Mouse (Mus musculus): ENCODE measurements around the gene E130114P18Rik.
A peak's percentile ranks its signal among the peaks of the same experiment; 100 is the strongest.

The E130114P18Rik gene

GRCm38 (mm10) chr4:97657586-97657985 lies 120.3 kb downstream of the E130114P18Rik start:
- no peak for DNase-seq (ENCODE audit: low read depth, low spot score)

DNA sequence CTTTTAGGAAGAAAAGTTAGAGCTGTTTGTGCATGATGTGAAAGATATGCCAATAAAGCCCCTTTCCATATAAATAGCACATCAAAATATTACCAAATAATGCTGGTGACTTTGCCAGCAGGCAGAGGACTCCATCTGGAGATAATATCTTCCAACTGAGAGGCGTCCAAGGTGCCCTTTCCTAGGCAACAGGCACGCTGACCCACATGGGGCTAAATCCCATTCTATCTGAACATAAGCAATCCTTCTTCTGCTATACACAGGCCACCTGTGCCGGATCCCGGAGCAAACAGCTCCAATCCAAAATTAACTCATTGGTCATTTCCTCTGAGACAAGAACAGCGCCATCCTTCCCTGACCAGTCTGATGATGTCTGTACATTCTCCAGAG lies 128.3 kb downstream of the E130114P18Rik start:
- no peak for DNase-seq (ENCODE audit: low read depth, low spot score)

DNA sequence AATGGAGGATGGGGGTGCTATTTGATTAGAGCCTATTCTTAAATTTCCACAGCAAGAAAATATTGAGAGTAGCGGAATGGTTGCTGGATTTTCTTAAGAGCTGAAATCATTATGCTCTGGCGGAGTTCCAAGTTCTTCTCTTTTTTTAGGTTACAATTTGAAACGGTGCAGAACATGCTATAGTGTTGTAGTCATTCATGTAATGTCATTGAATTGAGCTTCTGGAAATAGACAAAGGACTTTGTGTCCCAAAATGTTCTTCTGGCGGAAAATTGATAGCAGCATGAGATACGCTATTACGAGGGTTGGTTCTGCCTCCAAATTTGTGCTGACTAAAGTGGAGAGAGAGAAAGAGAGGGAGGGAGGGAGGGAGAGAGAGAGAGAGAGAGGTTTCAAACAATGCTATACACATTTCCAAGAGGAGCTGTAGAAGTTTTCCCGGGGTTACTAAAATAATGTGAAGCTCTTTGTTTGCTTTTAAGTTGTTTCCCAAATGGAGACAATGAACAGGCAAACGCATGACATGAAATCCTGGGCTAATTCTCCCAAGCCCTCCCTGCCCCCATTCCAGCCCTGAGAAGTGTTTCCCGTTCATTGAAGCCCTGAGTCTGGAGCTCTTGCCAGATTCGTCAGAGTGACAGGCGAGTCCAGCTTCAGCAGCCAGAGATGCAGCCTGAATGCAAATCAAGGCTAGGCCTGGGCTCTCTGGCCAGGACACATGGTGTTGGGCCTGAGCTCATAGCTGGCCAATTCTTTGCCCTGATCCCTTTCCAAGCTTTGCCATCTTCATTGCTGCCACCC lies 128.9 kb downstream of the E130114P18Rik start:
- DNase-seq (ENCODE audit: low read depth, low spot score) = peak; percentile 73

- DNase-seq (ENCODE audit: low read depth, low spot score) = no peak
These were observed 129.5 kb downstream of the E130114P18Rik start for GRCm38 (mm10) chr4:97648436-97648707.

- peak; percentile 19 for DNase-seq (ENCODE audit: low read depth, low spot score)
These were observed 130.0 kb downstream of the E130114P18Rik start for GRCm38 (mm10) chr4:97647700-97648435.

GRCm38 (mm10) chr4:97647236-97647635 lies 130.6 kb downstream of the E130114P18Rik start:
- no peak for DNase-seq (ENCODE audit: low read depth, low spot score)

DNA sequence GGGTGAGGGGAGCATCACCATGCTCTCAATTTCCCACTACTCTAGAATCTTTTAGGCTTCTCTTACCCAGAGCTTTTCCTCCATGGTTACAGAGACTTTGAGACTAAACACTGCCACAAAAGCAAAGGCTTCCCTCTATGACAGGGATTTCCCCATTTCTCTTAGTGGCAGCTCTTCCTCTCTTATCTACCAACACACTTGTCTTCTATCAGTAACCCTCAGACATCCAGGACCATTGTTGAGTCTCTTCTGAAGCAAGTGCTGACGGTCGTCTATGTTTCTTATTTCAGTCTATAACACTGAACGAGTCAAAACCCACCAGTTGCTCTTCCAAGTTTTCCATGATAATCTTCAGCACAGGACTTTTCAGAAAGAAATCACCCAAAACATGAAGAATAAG lies 137.5 kb downstream of the E130114P18Rik start:
- DNase-seq (ENCODE audit: low read depth, low spot score) = no peak

DNA sequence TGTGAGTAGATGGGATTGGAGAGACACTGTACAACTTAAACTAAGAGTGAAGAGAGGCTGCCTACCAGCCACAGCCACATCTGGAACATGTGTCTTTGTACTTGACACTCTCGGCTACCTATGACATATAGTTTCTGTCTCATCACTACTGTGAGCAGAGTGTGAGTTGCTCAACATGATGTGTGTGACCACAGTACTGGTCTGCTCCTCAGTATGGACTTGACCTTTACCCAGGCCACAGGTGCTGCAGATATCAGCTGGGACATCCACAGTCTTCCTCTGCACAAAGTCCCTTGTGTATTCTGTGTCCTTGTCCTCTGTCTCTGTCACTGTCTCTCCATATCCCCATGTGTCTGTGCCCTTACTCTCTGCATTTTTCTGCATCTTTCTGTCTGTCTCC lies 141.3 kb downstream of the E130114P18Rik start:
- no peak for DNase-seq (ENCODE audit: low read depth, low spot score)

DNA sequence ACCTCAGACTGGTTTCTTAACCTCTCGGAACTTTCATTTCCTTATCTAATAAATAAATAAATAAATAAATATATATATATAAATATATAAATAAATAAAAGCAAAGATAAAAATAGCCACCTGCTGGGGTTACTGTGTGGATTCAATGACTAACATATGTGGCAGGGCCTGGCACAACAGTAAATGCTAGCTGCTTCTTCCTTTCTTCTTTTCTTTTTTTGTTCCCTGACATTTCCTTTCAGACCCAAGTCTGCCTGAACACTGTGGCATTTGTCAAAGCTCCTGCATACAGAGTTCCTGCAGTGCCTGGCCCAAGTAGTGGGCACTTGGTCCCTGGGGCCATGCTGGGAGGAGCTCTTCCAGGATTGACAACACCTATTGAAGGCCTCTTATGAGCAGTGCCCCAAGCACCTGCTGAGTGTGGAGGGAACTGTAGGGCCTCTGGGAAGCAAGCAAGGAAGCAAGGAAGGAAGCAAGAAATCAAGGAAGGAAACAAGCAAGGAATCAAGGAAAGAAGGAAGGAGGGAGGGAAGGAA lies 142.1 kb downstream of the E130114P18Rik start:
- no peak for DNase-seq (ENCODE audit: low read depth, low spot score)

DNA sequence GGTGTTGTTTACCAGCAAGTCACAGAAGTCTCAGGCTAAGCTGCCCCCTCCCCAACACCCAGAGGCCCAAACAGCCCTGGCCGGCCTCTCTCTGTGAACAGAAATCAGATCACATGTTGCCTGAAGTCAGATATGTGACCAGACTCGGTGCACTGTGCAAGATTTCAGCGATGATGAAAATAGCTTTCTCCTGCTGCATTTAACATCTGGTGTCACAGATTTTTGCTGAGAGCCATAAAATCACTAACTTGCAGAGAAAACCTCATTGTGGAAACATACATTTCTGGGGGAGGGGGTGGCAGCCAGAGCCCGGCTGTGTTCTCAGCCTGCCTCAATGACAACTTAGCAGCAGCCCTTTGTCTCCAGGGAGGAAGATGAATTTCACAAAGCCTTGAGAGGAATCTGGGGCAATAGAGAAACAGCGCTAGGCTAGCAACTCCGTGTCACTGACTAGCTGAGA lies 142.6 kb downstream of the E130114P18Rik start:
- peak; percentile 48 for DNase-seq (ENCODE audit: low read depth, low spot score)

- DNase-seq (ENCODE audit: low read depth, low spot score) = no peak
These were observed 148.8 kb downstream of the E130114P18Rik start for GRCm38 (mm10) chr4:97628881-97629605.

GRCm38 (mm10) chr4:97626002-97626720 lies 151.7 kb downstream of the E130114P18Rik start:
- no peak for DNase-seq (ENCODE audit: low read depth, low spot score)

- no peak for DNase-seq (ENCODE audit: low read depth, low spot score)
These were observed 154.7 kb downstream of the E130114P18Rik start for GRCm38 (mm10) chr4:97623165-97623564.

GRCm38 (mm10) chr4:97621731-97622130 lies 156.1 kb downstream of the E130114P18Rik start:
- DNase-seq (ENCODE audit: low read depth, low spot score) = no peak

DNA sequence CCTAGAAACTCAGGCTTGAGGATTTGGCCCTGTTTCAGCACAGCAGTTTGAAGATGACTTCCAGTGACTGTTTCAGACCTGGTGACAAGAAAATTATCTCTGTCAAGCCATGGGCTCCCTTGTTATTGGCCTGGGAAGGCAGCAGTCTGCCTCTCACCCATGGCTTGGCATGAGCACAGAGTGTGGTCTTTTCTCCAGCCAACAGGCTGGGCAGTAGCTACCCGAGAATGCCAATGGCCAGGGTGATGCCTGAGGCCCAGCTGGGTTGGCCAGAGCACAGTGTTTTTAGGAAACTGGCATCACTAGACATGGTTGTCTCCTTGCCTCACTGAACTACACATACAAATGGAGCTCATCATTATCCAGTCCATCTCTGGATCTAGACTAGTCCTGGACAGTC lies 157.5 kb downstream of the E130114P18Rik start:
- DNase-seq (ENCODE audit: low read depth, low spot score) = no peak

DNA sequence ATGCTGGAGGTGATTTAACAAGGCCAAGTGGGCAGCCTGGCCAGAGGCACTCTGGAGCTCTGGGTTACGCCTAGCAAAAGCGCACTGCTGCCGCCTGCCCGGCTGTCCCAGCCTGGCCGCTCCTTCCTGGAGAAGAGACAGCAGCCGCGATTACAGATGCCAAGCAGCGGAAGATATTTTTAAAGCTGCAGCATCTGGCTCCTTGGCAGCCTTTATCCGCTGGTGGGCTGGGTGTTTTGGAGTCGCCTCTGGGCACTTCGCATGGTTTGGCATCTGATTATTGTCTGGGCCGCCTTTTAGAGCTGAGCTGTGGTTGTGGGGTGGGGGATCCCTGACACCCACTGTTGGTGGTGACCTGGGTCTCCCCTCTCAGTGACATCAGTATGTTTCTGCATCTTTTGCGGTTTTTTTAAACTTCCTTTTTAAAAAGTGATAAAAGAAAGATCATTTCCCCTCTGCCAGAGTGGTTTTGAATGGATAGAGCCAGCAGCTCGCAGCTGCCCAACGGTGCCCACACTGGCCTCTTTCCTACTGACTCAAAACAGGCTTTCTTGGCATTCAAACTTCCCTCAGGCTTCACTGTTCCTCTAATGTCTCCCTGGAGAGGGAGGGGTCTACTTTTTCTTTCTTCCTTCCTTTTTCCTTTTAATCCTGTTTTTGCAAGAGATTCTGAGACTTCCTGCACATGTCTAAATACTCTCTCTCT lies 159.1 kb downstream of the E130114P18Rik start:
- DNase-seq (ENCODE audit: low read depth, low spot score) = peak; percentile 53

DNA sequence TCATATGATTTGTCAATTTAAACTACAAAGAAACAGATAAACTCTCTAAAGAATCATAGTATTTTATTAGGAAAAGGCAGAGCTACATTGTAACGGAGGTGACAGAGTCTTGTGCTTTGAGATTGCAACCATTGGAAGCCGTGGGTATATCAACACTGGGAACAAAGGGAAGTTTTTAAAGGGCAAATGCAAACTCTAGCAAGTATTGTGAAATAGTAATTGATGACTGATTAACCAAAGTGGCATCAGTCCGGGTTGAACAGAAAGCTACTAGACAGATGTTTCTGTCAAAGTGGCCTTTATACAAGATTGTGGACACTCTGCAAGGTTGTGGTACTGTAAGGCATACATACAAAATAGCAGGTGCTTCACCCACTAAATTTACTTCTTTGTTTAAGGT lies 162.8 kb downstream of the E130114P18Rik start:
- no peak for DNase-seq (ENCODE audit: low read depth, low spot score)

DNA sequence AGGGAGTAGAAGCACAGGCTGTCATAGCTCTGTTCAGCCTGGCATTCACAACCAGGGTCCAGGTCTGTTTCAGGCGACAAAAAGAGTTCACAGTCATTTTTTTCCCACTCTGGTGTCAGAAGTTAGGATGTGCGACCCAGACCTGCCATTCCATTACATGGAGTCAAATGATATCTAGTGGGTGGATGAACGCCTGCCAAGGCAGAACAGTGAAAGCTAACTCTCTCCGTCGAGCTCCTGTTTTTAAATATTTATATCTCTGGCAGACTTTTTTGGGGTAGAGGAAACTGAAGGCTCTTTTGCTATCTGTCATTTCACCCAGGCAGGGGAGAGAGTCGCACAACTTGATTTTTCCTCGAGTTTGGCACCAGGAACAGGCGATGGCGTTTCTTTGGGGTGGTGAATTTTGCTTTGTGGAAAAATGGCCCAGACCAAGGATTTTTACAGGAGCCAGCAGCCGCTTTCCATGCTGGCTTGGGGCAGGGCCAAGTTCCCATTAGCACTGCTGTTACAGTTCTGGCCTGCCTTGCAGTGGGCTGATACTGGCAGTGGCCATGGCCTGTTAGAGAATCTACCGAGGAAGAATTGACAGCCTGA lies 166.5 kb downstream of the E130114P18Rik start:
- DNase-seq (ENCODE audit: low read depth, low spot score) = no peak

DNA sequence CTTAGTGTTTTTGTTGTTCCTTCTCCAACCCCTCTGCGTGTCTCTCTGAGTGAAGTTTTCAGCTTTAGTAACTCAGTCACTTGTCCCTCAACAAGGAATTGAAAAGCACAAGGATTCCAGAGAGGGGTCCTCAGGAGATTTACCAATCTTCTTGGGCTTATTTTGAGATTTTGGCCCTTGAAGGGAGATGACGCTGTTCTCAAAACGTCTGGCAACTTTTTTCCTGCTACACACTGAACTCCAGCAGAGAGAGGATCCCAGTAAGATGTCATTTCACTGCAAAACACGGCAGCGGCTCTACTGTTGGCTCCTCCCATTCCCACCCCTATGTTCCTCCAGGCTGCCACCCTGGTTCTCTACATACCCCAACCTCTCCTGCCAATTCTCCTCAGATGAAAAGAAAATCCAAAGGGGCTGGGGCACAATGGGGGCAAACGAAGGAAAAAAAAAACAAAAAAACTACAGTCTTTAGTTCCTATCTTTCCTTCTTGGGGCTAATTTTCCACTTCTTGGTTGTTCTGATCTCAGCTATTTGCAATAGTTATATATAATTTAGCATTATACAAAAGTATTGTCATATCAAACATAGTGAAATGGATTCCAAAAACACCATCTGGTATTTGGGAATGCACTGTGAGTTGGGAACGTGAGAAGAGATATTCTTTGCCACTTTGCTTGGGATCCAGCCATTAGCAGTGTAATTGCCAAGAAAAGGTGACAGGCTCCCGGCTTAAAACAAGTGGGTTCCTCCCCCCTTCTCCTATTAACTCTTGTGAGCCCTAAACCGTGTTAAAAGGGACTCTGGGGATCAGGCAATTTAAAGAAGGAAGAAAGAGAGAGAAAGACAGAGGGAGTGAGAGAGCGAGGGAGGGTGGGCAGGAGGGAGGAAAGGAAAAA lies 167.8 kb downstream of the E130114P18Rik start:
- peak; percentile 54 for DNase-seq (ENCODE audit: low read depth, low spot score)
